ENCODE assay signal across 7 mouse cellular contexts in genomic region chr13:45507274-45508229, GRCm38 (mm10). TPM values are rescaled to one million over a fixed set of nuclear protein-coding genes. Genes with fewer than 3 reads are reported as not detected.
DNase-seq lines count a peak whose midpoint lies in the region; ATAC-seq and TF ChIP-seq lines count a peak whose summit lies in the region.

Gene Gmpr (plus strand): TSS chr13:45507444.

- peak; percentile 57 for ATAC-seq in common myeloid progenitor, adult 5-6 weeks (replicated peaks; ENCODE audit: low read depth, poor library complexity, severe bottlenecking)
- peak; percentile 90 for ATAC-seq in intestine, embryonic 15.5 days

- peak within 1 kb of the TSS; percentile 97 for H3K4me2 ChIP-seq in intestine, embryonic 15.5 days (replicated peaks)

- WGBS in intestine, embryonic 15.5 days: under 1% methylated on average over 63 of the region's 63 CpGs
- WGBS in midbrain, embryonic 10.5 days: under 1% methylated on average over 63 of the region's 63 CpGs
- 2% methylated on average over 62 of the region's 63 CpGs for WGBS in small intestine, adult 2 months

- DNase-seq in adrenal gland, adult 8-10 months: peak; percentile 63
- peak; percentile 84 for DNase-seq in gastrocnemius, postnatal 25 days
- peak; percentile 82 to 88 for DNase-seq in left cerebral cortex, postnatal 36 days (ENCODE audit: low spot score in 2 of 2)
- peak; percentile 77 for DNase-seq in midbrain, embryonic 10.5 days (ENCODE audit: low spot score)

- intact Hi-C loops in left cerebral cortex, postnatal 36 days (cut with DNase I): no loop called here

- no peak for TF ChIP-seq POLR2A in small intestine, adult 2 months (IDR thresholded peaks at IDR 0.05; ENCODE audit: low read depth, low read length)

- H3K9ac ChIP-seq in intestine, embryonic 15.5 days: peak within 1 kb of the TSS; percentile 59

- H3K4me3 ChIP-seq in intestine, embryonic 15.5 days (replicated peaks): peak within 1 kb of the TSS; percentile 61
- H3K4me3 ChIP-seq in midbrain, embryonic 10.5 days: peak within 1 kb of the TSS; percentile 68
- peak within 1 kb of the TSS; percentile 68 for H3K4me3 ChIP-seq in small intestine, adult 2 months (ENCODE audit: low read depth, low read length)

- H3K4me1 ChIP-seq in intestine, embryonic 15.5 days (replicated peaks): peaks cover 21% of the 10 kb centered on the region
- peaks cover 25% of the 10 kb centered on the region for H3K4me1 ChIP-seq in midbrain, embryonic 10.5 days
- H3K4me1 ChIP-seq in small intestine, adult 2 months (ENCODE audit: control insufficient read depth, insufficient read depth, insufficient read length, low read length): peaks cover 11% of the 10 kb centered on the region

- H3K9me3 ChIP-seq in intestine, embryonic 15.5 days: no peaks in the 10 kb centered on the region
- no peaks in the 10 kb centered on the region for H3K9me3 ChIP-seq in midbrain, embryonic 10.5 days (replicated peaks)

- H3K36me3 ChIP-seq in intestine, embryonic 15.5 days: no peaks in the 10 kb centered on the region
- H3K36me3 ChIP-seq in midbrain, embryonic 10.5 days: no peaks in the 10 kb centered on the region
- no peaks in the 10 kb centered on the region for H3K36me3 ChIP-seq in small intestine, adult 2 months (ENCODE audit: control insufficient read depth, insufficient read depth, low read length)

- no peaks in the 10 kb centered on the region for H3K27me3 ChIP-seq in intestine, embryonic 15.5 days (replicated peaks)
- peaks cover 37% of the 10 kb centered on the region for H3K27me3 ChIP-seq in midbrain, embryonic 10.5 days (ENCODE audit: low read depth, poor library complexity, severe bottlenecking)
- H3K27me3 ChIP-seq in small intestine, adult 2 months (ENCODE audit: control insufficient read depth, insufficient read depth, low read length): no peaks in the 10 kb centered on the region

- no peak for TF ChIP-seq CTCF in small intestine, adult 2 months (IDR thresholded peaks at IDR 0.05; ENCODE audit: extremely low read depth, insufficient read length, insufficient replicate concordance, low read depth, low read length)

- peak within 1 kb of the TSS; percentile 73 for H3K27ac ChIP-seq in intestine, embryonic 15.5 days
- H3K27ac ChIP-seq in midbrain, embryonic 10.5 days (replicated peaks): peak within 1 kb of the TSS; percentile 70
- H3K27ac ChIP-seq in small intestine, adult 2 months (ENCODE audit: insufficient read depth, low read depth, low read length): no peak within 1 kb of the TSS

RNA-seq across cellular contexts. Expression of gene Gmpr, which starts in this region (rescaled TPM):
- 10 to 100 TPM; 19.0 to 42.8 (median 24.0) TPM for total RNA-seq in adrenal gland, adult 8-10 months (2022)
- total RNA-seq in common myeloid progenitor, adult 5-6 weeks (2017): 18.5 and 20.1 TPM in 2 replicates
- total RNA-seq in gastrocnemius, postnatal 25 days (2021): 100 to 1,000 TPM; 132 to 159 TPM
- 26.9 and 28.7 TPM in 2 replicates for polyA plus RNA-seq in intestine, embryonic 15.5 days (2015; fragmentation: Nextera tagmentation; extraction: Ambion mirVana)
- total RNA-seq in left cerebral cortex, postnatal 36 days (2021): 10 to 100 TPM; 46.6 to 55.4 TPM
- polyA plus RNA-seq in midbrain, embryonic 10.5 days (2016; fragmentation: Nextera tagmentation; extraction: Ambion mirVana): 26.9 and 30.0 TPM in 2 replicates
- polyA plus RNA-seq in small intestine, adult 2 months (2012; rRNA removed): 3.9 and 5.4 TPM in 2 replicates
